Mouse (Mus musculus) adrenal gland, adult (tissue): ENCODE measurements around the gene Abcg4.

Experiments
- DNase-seq, 2 experiments: peaks; one replicate each; pipeline ENCODE4 v3.0.0; 2022 to 2023; ENCODE audit warnings: low spot score in 1 of 2; ENCODE audit not compliant: inconsistent age in 2 of 2

The Abcg4 gene

GRCm38 (mm10) chr9:44240399-44240798 is 48.0 kb downstream of the Abcg4 start, which contains the start of gene Ccdc153:
TSS of gene Ccdc153 (plus strand) at chr9:44240676.
- DNase-seq, result peak; percentile 28 to 67

DNA sequence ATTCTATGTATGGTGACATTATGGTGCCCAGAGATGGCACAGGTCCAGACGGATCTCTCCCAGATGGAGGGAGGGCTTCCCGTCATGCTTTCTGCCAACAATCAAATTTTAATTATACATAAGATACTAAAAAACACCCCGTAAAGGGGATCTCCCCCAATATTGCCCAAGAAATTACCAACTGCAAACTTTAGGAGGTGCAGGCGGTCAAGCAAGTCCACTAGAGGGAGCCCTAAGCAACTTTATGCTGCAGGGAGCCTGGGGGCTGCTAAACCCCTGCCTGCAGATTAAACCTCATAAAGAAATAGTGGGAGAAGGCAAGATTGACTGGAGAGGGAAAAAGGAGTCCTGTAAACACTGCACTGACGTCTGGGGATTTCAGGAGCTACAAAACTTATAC is 49.0 kb downstream of the Abcg4 start:
- DNase-seq, result peak; percentile 51 to 85

DNA sequence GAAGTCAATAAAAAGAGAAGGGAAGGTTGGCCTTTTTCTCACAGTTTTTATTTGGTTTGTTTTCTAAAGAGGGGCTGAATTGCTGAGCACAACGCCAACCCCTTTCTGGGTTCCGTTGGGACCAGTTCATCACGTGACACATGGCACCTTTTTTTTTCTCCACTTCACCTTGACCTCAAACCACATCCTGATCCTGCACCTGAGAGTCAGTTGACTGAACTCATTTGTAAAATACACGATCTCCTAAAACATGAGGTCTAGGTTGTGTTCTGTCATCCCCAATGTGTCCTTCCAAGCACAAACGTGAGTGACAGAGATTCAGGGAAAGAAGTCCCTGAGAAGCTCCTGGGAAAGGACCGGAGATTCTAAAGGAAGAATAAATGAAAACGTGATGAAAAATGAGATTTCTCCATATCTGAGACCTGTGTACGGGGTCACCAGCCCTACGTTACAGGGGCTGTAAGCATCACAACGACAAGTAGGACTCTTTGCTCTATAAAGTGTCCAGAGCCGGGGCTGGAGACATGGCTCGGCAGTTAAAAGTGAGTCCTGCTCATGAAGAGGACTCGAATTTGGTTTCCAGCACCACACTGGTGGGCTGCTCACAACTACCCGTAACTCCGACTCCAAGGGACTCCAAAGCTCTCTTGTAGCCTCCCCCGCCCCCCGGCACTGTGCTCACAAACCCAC is 49.8 kb downstream of the Abcg4 start:
- DNase-seq, result peak in 1 of 2 experiments; percentile 5

DNA sequence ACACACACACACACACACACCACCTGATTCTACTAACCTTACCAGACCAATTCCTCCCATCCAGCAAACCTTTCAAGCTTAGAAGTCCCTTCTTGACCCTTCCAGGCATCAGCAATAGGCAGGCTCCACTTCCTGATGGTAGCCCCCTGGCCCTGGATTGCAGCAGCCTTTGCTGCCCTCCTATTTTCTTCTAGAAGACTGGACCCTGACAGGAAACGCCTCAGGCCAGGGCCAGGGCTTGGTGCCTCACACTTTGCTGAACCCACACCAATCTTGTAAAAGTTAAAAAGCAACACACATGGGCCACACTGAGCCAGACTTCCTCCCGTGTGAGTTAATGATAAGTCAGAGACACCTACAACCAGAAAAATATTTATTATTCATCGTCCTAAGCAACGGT is 51.3 kb downstream of the Abcg4 start:
- peak; percentile 6 to 33 for DNase-seq

GRCm38 (mm10) chr9:44236601-44237000 is 51.8 kb downstream of the Abcg4 start:
- peak; percentile 20 to 31 for DNase-seq

DNA sequence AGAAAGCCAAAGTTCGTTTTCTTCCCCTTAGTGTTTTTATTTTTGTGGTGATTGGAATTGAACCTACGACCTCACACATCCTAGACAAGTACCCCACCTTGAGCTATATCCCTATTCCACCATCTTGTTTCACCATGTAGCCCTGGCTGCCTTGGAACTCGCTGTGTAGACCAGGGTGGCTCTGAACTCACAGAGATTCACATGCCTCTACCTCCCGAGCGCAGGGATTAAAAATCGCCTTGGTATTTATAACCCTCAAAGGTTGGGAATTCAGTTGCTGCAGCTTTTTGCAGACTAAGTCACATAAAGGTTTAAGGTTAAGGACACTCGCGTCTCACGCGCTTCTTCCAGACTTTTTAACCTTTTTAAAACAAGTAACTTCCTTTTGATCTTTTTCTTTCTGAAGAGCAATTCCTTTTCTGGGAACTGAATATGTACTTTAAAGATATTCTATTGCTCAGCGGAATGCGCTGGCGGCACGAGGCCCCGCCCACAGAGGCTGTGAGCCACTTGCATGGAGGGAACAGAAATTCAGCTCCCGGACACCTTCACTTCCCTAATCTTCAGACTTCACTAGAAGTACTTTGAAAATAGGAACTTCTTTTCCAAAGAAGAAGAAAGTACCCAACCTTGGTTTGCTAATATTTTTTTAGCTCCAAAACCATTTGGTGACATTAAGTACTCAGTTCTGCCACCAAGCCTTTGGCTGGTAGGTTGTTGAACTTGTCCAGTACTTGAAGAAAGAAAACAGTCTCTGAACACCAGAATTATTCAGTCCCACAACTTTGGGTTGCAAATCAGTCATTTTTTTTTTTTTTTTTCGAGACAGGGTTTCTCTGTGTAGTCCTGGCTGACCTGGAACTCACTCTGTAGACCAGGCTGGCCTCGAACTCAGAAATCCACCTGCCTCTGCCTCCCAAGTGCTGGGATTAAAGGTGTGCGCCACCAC is 53.7 kb downstream of the Abcg4 start:
- peak; percentile 79 to 89 for DNase-seq

DNA sequence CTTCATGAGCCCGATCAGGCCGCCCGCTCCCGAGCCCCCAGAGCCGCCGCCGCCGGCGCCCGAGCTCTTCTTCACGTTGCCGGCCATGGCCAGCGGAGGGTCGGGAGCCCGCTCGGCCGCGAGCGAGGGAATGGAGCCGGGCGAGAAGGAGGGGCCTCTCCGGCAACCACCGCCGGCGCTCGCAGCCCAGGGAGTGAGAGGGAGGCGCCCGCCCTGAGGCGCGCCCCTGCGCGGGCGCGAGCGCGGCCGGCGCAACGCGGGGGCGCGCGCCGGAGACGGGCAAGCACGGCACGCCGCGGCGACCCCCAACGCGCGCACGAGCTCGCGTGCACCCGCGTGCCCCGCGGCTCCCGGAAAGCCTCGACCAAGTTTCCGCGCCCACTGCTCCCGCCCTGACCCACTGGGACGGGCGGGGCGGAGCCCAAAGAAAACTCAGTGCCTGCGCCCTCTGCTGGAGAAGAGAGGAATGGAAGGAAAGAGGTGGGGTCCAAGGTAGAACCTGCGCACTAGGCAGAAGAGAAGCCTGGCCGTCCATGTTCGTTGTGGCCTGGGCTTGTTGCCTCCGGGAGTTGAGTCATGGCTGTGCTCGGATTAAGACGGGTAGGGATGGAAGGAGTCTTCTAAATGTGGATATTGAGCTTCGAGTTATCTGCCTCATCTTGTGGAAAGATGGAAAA is 54.5 kb downstream of the Abcg4 start, which contains the start of gene Cbl:
Gene Cbl (minus strand): TSS at position 248 of the 677 bp plus-strand sequence.
- peak; percentile 99 to 100 for DNase-seq

DNA sequence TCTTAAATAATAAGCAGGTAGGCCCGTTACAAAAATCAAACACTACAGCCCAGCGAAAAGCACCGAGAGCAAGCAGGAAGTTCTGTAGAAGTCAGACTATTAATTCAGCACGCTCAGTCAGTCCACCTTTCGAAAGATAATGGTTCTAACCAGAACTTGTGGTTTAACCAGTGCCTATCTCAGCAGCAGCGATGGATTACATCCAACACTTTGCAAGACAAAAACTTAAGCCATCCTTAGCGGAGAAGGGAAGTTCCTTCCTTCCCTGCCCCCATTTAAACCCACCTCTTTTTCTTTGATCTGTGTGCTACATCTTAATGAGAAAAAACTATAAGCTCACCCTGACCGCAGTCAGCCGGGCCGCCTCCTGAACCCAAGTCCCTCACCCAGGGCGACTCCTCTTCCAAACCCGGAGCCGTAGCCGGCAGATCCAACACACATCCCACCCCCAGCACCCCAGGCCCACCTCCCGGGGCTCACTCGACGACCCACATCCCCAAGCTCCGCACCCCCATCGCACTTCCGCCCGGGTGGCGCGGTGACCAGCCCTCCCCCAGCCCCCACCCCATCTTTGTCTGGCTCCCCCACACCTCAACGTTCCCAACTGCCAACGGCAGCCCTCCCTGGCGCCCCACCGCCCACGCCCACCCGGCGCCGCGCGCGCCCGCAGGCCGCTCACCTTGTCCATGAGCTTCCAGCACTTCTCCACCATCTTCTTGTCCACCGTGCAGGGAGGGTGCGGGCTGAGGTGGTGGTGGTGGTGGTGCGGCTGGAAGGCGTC is 55.2 kb downstream of the Abcg4 start:
- peak; percentile 24 to 82 for DNase-seq

DNA sequence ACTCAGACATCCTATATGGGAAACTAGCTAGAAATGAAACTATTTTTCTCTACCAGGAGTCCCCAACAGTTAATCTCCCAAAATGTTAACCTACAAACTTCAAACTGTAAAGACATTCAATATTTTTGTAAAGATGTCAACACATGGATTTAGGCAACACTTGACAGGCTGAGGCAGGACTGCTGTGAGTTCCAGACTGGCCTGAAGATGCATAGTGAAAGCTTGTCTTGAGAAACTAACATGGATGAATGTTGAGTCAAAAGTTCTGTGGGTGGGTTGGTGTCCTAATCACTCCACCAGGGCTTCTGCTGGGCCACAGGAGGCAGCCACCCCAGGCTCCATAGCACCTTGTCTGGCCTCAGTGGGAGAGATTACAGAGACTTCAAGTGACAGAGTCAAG is 56.8 kb downstream of the Abcg4 start:
- DNase-seq, result peak in 1 of 2 experiments; percentile 36

DNA sequence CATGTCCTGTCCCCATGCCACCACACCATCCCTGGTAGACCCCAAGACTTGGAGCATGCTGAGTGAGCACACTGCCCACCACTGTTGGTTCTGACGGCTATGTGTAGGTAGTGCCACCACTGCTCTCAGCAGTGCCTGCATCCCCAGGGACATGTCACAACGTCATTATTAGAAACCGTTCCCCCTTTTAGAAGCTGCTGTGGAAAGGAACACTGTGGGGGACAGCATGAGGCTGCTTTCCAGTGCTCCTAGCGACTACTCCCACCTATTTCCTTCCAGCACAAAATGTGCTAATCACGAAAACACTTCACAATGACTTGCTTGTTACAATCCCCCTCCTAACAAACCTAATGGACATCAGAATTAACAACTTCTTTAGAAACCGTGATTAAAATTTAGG is 62.4 kb downstream of the Abcg4 start:
- DNase-seq, result no peak
